Mouse (Mus musculus) ovary, adult 18-20 months (tissue): Measurements from ENCODE around the gene Kirrel3.
A peak's percentile ranks its signal among the peaks of the same experiment; 100 is the strongest.

Source experiments
- DNase-seq: peaks from one replicate; pipeline ENCODE4 v3.0.0; 2022; ENCODE audit warnings: low spot score, mixed read lengths

Kirrel3 gene

DNA sequence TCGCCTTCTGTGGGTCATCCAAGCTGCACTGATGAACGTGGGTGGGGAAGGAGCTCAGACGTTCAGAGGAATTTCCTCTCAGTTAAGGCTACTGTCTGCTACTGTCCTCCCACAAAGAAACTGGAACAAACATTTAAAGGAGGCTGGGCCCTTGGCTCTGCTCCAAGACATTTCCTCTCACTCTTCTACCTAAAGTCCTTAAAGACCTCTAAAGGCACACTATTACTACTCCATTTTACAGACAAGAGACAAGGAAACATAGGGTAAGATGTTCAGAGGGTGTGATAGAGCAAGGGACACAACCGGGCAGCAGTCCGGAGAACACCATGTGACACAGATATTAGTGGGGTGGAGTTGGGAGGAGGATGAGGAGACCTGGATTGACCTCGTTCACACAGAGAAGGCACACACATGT lies 541.2 kb downstream of the Kirrel3 start:
- DNase-seq, result no peak

DNA sequence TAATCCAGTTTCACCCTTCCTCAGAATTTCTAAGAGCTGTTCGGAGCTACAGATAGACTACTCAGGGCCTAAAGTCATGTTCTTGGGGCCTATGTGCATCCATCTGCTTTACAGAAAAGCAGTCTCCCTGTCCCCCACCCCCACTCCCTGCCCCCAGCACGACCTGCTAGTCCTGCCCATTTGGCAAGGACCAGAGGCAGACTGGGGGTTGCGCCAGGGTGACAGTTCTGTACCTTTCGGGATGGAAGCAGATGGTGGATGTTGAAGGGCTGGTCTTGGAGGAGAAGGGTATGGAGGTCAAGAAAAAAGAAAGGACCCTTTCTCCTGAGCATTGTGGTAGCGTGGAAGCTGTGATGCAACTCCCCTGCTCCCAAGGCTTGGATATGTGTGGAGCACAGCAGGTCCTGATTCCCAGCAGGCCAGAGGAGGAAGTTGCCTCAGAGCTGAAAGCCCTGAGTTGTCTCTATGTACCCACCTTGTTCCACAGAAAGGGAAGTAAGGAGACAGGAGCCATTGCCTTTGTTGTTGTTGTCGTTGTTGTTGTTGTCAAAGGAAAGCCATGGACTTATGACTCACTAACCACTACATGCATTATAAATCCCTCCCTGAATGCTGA lies 541.8 kb downstream of the Kirrel3 start:
- no peak for DNase-seq

- no peak for DNase-seq
Observed at GRCm38 (mm10) chr9:35030823-35031222, 545.1 kb downstream of the Kirrel3 start.

DNA sequence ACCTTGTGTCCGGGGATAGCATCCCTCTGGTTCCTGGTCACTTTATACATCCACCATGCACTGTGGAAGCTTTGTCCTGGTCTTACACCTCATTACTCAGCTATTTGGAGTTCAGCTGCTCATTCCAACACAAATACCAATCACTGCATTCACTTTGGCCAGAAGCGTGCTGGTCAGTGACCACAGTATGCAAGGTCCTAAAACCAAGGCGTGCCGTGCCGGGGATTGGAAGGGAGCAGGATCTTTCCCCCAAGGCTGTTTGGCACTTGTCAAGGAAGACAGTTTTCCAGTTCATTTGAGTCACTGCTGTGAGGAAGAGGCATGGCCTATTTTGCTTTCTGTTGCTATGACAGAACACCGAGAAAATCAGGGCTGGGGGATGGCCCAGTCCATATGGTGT lies 546.8 kb downstream of the Kirrel3 start:
- DNase-seq, result no peak

- DNase-seq, result no peak
Observed at GRCm38 (mm10) chr9:35035074-35035473, 549.4 kb downstream of the Kirrel3 start.

DNA sequence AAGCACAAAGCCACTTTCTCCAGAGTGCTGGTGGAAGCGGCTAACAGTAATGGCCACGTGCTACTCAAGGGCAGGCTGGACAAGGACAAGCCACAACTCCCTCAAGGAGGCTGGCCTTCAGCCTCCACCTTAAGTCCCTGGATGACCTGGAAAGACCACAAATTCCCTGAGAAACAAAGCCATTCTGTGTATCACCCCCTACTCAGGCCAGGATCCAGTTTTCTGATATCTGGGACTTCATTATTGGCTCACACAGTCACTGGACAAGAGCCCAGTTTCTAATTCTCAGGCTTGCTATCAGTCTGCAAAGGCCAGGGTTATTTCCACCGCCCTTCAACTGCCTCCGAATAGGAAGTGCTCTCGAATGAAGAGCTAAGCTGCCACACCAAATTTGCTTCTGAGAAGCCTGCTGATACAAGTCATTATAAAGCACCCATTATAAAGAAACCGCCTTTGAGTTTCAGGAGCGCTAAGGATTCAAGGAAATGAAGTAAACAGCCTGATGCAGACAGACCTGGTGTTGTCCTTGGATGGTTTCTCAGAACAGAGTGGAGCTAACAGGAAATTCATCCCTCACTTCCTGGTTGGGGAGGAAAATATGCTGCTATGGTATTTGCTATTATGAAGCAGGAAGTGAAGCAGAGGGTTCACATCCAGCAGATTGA lies 553.4 kb downstream of the Kirrel3 start:
- peak; percentile 64 for DNase-seq

- no peak for DNase-seq
Observed at GRCm38 (mm10) chr9:35039846-35040245, 554.2 kb downstream of the Kirrel3 start.

GRCm38 (mm10) chr9:35041493-35041892 lies 555.8 kb downstream of the Kirrel3 start:
- DNase-seq, result no peak

DNA sequence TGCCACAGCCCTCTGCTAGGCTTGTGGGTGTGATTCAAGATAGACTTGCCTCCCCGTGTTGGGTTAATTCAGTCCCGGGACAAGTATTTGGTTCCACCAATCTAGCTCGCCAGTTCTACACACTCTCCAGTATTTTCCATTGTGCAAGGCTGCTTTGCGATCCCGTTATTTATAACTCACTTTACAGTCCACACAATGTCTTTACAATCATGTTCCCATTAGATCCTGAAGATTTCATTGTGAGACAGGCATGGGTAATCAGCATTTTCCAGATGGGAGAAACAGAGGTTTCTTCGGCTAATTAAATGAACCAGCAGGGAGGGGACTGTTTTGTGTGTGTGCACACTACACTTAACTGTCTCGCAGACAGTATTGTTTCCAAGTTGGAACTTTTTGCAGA lies 557.9 kb downstream of the Kirrel3 start:
- DNase-seq, result no peak

DNA sequence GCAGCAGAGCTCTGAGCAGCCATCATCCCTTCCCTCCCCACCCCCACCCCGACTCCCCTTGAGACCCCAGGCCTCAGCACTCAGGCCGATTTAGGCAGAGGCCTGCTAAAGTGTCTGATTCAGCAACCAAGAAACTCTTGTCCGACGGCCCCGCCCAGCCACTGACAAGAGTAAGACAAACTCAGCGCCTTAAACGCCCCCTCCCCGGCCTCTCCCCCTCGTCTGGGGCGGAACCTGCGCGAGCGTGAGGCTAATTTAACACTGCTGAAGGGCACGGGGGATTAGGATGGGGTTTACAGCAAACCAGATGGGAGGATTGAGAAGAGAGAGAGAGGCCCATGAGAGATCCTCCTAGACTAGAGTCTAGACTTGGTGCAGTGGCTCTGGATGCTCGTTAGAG lies 558.8 kb downstream of the Kirrel3 start:
- no peak for DNase-seq

GRCm38 (mm10) chr9:35045031-35045531 lies 559.4 kb downstream of the Kirrel3 start:
- peak; percentile 85 for DNase-seq

DNA sequence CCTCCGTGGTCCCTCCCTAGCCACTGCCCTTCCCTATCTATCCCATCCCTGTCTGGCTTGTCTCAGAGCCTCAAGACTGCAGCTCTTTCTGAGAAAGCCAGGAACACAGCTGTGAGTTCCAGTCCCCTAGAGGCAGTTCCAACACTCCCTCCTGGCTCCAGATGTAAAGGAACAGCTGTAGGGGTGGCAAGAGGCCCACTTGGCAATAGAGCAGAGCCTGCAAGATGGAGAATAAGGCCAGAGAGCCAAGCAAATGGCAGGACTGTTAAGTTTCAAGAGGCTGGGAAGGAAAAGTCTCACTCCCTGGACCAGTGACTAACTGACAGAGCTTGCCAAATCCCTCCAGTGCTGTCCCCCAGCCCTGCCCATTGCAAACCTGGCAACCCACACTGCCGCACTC lies 560.1 kb downstream of the Kirrel3 start:
- DNase-seq, result peak; percentile 78

DNA sequence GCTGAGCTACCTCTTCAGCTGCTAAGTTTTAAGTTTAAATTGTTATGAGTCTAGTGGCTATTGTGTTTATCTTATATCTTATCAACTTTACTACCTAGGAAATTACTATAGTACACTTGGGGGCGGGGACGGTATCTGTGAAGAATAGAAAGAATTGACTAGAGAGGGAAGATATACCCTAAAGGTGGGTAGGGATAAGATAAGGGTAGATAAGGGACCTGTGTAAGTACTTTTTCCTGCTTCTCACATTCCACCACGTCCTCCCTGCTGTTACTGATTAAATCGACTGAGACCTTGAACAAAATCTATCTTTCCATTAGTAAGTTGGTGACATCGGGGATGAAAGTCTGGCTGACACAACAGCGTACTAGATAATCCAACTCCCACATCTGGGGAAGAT lies 562.8 kb downstream of the Kirrel3 start:
- DNase-seq, result no peak

- DNase-seq, result no peak
Observed at GRCm38 (mm10) chr9:35049891-35050527, 564.3 kb downstream of the Kirrel3 start.

GRCm38 (mm10) chr9:35050701-35051454 lies 565.2 kb downstream of the Kirrel3 start:
- no peak for DNase-seq

GRCm38 (mm10) chr9:35051666-35052065 lies 566.0 kb downstream of the Kirrel3 start:
- no peak for DNase-seq

GRCm38 (mm10) chr9:35052671-35053070 lies 567.0 kb downstream of the Kirrel3 start:
- DNase-seq, result no peak

DNA sequence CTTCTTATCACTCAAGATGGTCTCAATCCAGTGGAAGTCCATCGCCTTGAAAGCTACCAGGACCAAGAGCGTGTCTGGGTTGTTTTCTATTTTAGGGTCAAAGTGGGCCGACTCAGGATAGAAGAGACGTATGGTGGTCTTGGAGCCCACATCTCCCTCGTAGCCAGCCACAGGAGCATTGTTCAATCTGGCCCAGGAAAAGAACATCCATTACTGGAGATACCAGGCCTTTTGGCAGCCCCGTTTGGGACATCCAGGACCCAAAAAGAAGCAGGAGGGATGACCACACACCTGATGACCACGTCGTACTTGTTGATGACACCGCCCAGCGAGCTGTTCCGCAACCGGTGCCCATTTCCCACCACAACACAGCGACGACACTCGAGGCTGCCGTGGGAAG lies 567.4 kb downstream of the Kirrel3 start:
- no peak for DNase-seq

DNA sequence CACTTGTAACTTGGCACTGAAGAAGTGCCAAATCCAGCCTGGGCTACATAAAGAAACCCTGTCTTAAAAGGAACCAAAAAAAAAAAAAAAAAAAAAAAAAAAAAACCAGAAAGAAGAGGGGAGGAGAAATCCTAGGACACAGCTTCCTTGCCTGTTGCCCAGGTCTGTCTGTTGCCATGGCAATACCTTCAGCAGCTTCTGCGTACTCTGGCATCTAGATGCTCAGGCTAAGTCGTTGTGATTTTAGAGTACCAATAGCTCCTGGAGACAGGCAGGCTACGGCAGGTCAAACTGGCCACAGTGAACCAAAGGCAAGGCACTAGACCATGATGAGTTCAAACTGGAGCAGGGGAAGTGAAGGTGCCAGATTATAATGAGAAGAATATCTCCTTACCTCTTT lies 568.0 kb downstream of the Kirrel3 start:
- no peak for DNase-seq

GRCm38 (mm10) chr9:35055528-35056330 lies 570.0 kb downstream of the Kirrel3 start:
- DNase-seq, result no peak

DNA sequence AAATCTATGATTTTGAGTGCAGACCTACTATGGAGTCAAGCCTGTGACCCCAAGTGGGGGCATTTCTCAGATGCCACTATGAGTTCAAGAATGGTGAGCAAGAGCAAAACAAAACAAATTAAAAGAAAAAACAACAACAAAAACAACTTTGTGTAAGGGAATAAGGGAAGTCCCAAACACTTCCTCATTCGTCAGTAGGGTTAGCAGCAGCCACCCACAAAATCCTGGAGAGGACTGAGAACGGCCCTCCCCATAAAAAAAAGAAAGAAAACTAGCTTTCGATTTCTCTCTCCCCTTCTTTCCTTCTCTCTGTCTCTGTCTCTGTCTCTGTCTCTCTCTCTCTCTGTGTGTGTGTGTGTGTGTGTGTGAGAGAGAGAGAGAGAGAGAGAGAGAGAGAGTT lies 570.9 kb downstream of the Kirrel3 start:
- DNase-seq, result no peak

GRCm38 (mm10) chr9:35057631-35058030 lies 571.9 kb downstream of the Kirrel3 start:
- DNase-seq, result no peak
